Mouse (Mus musculus) spleen, adult 12 weeks (tissue): ENCODE data around the gene Zranb1.
A peak's percentile ranks its signal among the peaks of the same experiment; 100 is the strongest.

ENCODE experiments used
- DNase-seq: peaks from one replicate; pipeline ENCODE4 v3.0.0; 2022; ENCODE audit warnings: low spot score

Gene Zranb1

GRCm38 (mm10) chr7:132930850-132931559 lies at the start of gene Zranb1:
TSS of gene Zranb1 (plus strand) at chr7:132931142.
- DNase-seq = peak; percentile 97

- no peak for DNase-seq
These were observed 48.6 kb upstream of the Zranb1 start for GRCm38 (mm10) chr7:132882343-132882742.

GRCm38 (mm10) chr7:132884031-132884430 lies 46.9 kb upstream of the Zranb1 start:
- DNase-seq = no peak

- DNase-seq = no peak
These were observed 43.7 kb upstream of the Zranb1 start for GRCm38 (mm10) chr7:132887019-132887804.

- DNase-seq = no peak
These were observed 42.9 kb upstream of the Zranb1 start for GRCm38 (mm10) chr7:132888052-132888451.

GRCm38 (mm10) chr7:132888518-132889249 lies 42.3 kb upstream of the Zranb1 start:
- no peak for DNase-seq

GRCm38 (mm10) chr7:132889691-132890090 lies 41.3 kb upstream of the Zranb1 start:
- no peak for DNase-seq

- no peak for DNase-seq
These were observed 40.7 kb upstream of the Zranb1 start for GRCm38 (mm10) chr7:132890201-132890600.

GRCm38 (mm10) chr7:132891561-132892310 lies 39.2 kb upstream of the Zranb1 start:
- no peak for DNase-seq

GRCm38 (mm10) chr7:132892311-132892661 lies 38.7 kb upstream of the Zranb1 start:
- DNase-seq = no peak

- no peak for DNase-seq
These were observed 38.1 kb upstream of the Zranb1 start for GRCm38 (mm10) chr7:132892806-132893205.

GRCm38 (mm10) chr7:132893336-132893735 lies 37.6 kb upstream of the Zranb1 start:
- no peak for DNase-seq

- no peak for DNase-seq
These were observed 35.9 kb upstream of the Zranb1 start for GRCm38 (mm10) chr7:132894841-132895555.

- DNase-seq = no peak
These were observed 34.6 kb upstream of the Zranb1 start for GRCm38 (mm10) chr7:132896206-132896815.

- DNase-seq = no peak
These were observed 33.7 kb upstream of the Zranb1 start for GRCm38 (mm10) chr7:132897258-132897657.

GRCm38 (mm10) chr7:132898234-132898633 lies 32.7 kb upstream of the Zranb1 start:
- peak; percentile 34 for DNase-seq

- DNase-seq = no peak
These were observed 30.0 kb upstream of the Zranb1 start for GRCm38 (mm10) chr7:132900826-132901531.

- DNase-seq = no peak
These were observed 27.1 kb upstream of the Zranb1 start for GRCm38 (mm10) chr7:132903796-132904195.

- DNase-seq = no peak
These were observed 9.0 kb upstream of the Zranb1 start for GRCm38 (mm10) chr7:132921971-132922370.

- no peak for DNase-seq
These were observed 5.7 kb upstream of the Zranb1 start for GRCm38 (mm10) chr7:132925227-132925626.
